Mouse (Mus musculus) CD4-positive, CD25-positive, alpha-beta regulatory T cell, adult 2 months (primary cell): ENCODE data around the gene Calhm3.

Experiments
- DNase-seq: peaks from one replicate; pipeline ENCODE4 v3.0.0-alpha.2; 2012; ENCODE audit warnings: low read depth, low spot score

Gene Calhm3

DNA sequence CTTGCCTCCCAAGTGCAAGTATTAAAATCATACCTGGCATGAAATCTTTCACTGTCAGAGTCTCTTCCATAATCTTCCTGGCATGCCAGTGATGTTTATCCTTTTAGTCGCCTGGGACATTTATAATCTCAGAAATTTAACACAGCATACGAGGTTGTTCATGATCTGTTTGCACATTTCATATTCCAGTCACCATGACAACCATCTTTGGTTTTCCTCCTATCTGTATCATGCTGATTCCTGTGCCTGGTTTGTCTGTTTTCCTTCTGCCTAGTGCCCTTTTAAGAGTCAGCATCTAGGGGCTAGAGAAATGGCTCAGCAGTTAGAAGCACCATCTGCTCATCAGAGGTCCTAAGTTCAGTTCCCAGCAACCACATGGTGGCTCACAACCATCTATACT, 38.9 kb downstream of the Calhm3 start:
- DNase-seq, result no peak

DNA sequence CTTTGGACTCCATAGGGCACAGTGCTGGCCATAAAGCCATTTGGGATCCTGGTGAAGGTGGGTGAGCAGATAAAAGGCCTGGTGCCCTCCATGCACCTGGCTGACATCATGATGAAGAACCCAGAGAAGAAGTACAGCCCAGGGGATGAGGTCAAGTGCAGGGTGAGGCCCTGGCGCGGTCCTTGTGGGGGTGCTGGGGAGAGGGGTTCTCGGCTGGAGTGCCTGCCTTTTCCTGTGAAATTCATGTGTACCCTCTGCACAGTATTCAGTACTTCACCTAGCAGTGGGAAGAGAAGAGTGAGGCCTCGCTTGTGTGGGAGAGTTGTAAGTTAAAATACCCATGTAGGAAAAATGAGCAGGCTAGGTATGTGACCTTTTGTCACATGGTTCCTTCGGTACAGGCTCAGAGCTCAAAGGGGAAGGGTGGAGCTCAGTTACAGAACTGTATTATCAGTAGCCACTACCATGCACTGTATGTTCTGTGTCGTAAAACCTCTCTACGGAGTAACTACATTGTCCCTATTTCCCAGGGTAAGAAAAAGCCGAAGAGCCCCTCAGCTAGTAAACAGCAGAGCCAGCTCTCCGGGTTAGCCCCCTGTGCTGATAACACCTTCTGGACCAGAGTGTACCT, 52.8 kb downstream of the Calhm3 start:
- DNase-seq, result no peak
